Mouse (Mus musculus): ENCODE results near the gene AI182371.

DNA sequence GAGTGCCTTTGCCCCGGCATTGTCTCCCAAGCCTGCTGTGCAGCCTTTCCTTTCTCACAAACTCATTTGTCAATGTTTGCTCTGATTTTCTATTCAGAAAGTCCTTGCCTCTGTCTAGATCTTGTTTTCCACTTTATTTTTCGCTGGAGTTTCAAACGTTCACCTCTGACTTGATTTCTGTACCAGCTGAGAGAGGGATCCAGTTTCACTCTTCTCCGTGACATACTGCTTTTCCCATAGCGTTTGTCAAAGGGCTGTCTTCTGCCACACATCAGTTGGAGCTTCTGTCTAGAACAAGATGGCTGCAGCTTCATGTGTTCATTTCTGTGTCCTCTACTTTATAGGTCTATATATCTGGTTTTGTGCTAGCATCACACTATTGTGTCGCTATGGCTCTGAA, 22.2 kb downstream of the AI182371 start:
- TF ChIP-seq CTCF (conservative IDR thresholded peaks at IDR 0.05; ENCODE audit: low read length): no peak
- TF ChIP-seq NANOG (IDR thresholded peaks at IDR 0.05; ENCODE audit: borderline replicate concordance, low read length): no peak
